Mouse (Mus musculus) embryo, embryonic 10 days (tissue): ENCODE measurements around the gene Gm29776.

Source experiments
- DNase-seq: peaks from one replicate; pipeline ENCODE4 v3.0.0-alpha.2; 2015; ENCODE audit warnings: low spot score

Gm29776 gene

DNA sequence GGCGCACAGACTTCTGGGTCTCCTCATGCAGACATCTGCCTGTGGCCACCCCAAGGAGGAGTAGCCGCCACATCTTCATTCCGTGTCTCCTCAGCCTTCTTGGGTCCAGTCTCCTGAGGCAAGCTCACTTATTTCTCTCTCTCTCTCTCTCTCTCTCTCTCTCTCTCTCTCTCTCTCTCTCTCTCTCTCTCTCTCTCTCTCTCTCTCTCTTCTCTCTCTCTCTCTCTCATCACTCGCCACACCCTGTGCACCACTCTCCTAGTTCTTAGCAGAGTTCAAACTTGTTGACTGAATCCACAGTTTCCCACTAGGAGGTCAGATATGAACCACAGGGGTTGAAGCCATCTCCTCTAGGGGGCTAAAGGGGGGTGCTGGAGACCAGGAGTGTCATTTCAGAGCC lies at the start of gene Gm29776:
Gene Gm29776, minus strand, starts transcription at position 101 of the 400 bp plus-strand sequence.
- no peak for DNase-seq

DNA sequence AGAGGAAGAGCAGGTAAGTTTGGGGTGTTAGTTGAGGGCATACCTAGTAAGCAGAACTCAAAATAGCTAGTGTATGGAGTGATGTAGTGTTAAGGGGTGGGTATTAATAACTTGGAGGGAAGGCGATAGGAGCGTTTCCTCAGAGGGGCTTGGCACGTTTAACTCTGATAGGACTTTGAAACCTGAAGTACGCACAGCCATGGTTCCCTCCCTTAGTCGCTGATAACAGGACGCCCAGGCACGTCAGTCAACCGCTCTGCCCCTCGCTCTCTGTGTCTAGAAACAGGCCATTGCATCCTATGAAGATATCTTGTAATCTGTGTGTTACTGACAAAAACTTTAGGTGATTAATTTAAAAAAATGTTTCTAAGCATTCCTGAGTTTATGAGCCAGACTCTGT lies 47.4 kb upstream of the Gm29776 start:
- DNase-seq: no peak

DNA sequence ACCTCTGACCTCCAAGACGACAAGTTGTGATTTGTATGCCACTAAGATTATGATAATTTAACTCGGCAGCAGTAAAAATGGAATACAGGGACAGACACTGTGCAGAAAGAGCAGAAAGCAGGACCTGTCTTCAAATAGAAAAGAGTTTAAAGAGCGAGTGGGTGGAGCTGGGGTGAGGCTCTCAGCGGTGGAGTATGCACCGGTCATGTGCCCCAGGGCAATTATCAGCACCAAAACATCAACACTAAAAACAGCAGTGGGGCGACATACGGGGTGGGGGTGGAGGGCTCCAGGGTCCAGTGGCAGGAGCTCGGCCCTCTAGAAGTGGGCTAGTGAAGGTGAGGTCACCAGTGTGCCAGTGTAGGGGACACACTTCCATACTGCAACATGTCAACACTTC lies 45.8 kb upstream of the Gm29776 start:
- DNase-seq: no peak

DNA sequence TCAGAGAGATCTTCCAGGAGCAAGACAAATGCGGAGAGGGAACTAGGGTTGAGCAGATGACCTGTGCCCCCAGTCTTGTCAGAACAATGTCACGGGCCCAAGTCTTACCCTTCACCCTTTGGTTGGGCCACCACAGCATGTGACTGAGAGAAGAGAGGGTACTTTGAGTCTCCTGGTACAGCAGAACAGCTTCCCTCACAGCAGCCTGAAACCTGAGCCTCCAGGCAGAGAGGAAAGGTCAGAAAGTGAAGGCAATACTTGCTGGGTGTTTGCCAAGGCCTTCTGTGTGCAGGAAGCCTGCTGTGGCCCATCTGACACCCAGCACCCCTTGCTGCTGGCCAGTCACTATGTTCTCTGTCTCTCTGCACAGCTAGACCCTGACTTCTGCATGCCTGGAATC lies 43.7 kb upstream of the Gm29776 start:
- no peak for DNase-seq

DNA sequence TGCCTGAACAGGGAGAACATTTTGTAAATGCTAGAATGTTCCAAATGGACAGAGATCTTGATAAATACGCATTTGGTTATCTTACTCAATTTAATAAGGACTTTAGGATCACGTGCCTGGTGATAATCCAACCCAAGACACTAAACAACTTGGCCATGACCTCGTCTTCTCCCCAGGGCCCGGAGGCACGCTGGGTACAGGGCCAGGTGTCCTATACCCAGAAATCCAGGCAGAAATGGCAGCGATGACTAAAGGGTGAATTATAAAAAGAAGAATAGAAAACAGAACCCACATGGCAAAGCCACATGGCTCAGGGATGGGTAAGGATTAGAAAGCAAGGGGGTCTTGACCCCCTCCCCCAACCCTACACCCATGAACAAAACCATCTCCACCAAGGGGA lies 43.1 kb upstream of the Gm29776 start:
- no peak for DNase-seq

DNA sequence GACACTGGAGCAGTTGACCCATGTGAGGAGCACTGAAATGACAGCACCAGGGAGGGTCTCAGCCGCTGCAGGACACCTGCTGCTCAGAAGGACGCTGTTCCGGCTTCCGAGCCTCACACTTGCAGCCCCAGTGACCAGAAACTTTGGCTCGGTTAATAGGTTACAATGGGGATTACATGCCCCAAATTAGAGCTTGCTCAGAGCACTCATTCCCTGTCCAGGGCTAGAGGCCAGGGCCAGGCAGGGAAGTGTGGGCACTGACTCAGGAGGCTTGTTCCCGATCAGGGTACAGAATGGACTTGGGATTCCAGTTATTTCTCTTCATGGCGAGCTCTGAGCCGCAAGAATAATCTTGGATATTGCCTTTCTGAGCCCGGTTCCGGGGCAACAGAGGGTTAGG lies 39.0 kb upstream of the Gm29776 start:
- DNase-seq: no peak

DNA sequence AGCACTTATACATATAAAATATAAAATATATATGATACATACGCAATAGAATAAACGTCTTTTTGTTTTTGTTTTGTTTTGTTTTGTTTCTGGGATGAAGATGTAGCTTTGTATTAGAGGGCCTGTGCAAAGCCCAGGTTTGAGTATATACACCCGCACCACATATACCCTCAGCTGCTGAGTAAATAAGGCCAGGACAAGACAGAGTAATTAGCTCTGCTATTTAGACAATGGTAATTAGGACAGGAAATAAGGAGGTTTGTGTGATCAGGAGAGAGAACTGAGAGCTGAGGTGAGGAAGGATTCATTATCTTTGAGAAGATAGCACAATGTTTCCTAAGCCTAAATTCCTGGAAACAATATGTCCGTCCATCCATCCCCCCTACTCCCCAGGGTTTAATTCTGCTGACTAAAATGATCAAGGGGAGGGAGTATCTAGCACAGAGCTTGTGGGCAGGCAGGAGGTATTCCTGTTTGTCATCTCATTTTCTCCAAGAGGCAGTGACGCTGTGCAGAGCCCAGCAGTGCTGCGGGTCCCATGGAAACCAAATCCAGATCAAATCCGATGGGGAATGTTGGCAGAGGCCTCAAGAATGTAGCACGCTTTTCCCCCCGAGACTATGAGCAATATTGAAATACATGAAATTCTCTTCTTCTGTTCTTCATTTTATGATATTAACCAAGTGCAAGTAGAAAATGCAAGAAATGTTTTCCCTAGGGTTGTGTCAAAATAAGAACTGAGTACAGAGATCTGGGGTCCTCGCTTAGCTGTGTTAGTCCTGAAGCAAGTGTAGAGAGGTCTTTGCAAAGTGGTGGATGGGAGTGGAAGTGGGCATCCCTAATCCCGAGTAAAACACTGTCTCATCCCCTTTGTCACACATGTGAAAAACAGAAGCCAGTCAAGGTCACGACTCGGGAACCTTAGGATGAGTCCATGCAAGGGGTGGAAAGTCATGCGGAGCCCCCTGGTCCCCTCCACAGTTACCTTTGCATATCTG lies 38.2 kb upstream of the Gm29776 start:
- peak; percentile 40 for DNase-seq

DNA sequence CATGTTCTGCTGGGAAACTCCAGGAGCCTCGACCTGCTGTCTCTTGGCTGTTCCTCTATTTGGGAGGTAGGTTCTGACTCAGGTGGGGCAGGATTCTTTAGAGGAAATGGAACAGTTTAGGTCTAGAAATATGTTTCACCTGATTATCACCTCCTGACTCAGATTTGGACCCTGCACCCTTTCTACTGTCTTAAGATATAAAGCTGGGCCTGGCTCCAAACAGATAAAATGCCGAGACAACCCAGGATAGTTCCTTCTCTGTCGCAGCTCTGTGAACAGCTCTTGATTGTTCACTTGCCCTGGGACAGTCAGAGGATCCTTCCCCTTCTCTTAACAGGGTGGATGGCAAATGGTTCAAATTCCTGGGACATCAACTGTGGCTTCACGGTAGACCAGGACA lies 36.6 kb upstream of the Gm29776 start:
- no peak for DNase-seq

DNA sequence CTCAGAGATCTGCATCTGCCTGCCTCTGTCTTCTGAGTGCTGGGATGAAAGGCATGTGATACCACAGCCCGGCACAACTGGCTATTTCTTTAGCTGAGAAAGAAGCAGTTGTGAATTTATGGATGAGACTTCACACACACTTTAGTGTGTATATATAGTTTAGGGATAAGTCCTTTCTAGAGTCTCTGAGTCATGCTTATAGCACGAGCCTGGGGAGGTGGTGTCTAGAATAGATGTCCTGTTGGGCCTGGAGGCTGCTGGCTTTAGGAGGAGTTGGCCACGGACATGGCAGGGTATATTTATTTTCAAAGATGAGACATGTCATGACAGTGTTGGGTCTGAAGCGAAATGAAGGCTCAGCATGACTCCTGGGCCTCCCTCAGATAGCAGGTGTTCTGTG lies 35.4 kb upstream of the Gm29776 start:
- DNase-seq: no peak

DNA sequence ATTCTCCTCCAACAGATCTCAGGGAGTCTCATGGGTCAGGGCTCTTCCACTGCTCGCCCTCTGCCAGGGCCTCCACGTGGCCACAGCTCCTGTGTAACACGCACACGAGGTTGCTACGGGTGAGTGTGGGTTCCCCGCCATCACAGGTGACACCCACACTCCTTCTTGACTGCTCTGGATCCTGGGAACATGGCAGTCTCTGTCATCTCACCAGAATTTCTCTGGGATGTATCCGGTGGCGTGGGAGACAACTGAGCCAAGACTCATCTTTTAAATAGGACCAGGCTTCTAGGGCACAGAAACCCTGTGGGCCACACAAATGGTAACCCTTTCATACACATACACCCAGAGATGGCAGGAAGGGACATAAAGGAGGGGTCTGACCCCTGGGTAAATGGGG lies 33.6 kb upstream of the Gm29776 start:
- no peak for DNase-seq

DNA sequence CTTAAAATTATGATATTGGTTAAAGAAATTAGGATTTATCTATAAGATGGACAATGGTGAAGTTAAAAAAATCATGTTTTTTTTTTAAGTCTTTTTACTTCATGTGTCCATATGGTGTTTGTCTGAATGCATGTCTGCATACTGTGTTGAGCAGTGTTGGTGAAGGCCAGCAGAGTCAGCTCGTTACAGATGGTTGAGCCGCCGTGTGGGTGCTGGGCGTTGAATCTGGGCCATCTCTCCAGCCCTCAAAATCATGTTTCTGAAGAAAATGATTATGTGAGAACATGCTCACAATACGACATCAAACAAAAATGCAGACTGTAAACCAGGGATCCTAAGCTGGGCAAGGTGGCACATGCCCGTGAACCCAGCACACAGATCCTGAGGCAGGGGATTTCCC lies 31.7 kb upstream of the Gm29776 start:
- DNase-seq: no peak

DNA sequence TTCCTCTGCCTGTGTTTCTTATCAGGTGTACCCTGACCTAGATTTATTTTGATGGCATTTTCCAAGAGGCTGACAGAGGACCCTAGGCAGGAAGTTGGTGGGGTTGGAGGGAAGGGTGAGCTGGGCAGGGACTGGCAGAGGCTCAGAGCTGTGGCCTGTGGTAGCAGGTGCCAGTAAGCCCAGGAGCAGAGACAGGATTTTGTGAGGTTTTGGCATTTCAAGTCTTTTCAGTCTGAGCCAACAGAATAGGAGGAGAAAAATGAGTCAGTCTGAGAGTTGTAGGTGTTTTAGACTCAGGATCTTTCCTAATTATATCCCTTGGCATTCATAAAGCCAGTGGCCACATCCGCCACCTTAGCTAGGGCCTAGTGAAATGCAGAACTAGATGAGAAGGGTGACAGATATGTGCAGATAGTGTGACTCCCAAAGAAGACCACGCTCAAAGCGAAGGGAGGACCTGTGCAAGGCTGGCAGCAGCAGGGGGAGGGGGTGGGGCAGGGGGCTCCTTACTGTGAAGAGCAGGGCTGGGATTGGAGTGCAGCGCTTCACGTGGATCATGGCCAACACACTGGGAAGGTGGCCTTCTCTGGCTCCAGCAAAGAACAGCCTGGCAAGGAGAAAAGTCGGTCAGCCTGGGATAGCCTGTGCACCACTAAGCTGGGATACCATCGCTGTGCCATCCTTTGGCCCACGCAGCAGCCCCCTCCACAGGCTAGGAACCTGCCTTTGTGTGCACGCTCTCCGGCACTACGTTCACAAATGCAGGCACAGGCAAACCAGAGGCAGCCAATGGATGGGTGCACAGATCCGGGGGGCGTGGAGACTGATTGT lies 30.4 kb upstream of the Gm29776 start:
- DNase-seq: no peak

DNA sequence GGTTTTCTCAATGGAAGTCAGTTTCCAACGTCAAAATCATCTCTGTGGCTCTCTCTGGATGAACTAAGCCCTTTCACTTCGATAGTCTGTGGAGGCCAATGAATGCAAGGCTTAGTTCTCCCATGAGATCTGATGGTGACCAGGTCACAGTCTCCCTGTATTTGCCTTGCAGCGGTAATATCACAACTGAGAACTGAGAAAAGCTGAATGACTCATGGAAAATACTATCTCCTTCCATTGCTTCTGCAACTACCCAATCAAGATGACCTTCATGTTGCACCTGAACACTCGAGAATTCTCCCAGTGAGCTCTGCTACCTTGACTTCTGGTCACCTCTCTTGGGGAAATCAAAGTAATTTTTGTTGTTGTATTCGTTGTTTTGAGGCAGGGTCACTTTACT lies 28.9 kb upstream of the Gm29776 start:
- no peak for DNase-seq

DNA sequence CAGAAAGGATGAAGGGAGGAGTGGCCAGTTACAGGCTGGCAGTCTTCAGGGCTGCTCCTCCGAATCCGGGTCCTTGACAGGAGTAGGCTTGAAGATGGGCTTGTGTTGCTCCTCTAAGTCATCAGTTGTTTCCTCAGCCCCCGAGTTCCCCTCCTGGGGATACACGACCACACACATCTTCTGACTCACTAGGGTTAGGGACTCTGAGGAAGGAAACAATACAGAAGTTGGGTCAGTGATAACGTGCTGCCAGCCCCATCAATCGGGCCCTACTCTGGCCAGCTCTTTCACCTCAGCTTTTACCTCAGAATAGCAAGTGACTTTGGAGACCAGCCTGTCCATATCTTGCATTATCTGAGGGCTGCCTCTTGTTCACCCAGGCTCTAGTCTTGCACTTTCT lies 25.4 kb upstream of the Gm29776 start:
- DNase-seq: no peak

DNA sequence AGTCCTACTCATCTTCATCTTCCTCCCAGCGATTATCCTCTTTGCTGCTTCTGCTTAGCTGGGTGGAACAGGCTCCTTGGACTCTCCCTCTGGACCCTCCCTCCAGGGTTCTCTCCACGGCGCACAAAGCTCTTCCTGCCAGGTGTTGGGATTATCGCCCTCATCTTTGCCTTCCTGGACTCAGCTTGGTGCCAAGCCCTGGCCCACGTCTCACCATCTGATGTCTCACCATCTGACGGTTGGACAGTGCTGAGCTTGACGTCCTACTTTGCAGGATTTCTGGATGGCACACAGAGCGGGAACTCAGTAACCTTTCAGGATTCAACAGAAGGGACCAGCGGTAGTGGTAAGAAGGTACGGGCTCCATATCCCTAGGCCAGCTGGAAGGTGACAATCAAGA lies 23.1 kb upstream of the Gm29776 start:
- no peak for DNase-seq

DNA sequence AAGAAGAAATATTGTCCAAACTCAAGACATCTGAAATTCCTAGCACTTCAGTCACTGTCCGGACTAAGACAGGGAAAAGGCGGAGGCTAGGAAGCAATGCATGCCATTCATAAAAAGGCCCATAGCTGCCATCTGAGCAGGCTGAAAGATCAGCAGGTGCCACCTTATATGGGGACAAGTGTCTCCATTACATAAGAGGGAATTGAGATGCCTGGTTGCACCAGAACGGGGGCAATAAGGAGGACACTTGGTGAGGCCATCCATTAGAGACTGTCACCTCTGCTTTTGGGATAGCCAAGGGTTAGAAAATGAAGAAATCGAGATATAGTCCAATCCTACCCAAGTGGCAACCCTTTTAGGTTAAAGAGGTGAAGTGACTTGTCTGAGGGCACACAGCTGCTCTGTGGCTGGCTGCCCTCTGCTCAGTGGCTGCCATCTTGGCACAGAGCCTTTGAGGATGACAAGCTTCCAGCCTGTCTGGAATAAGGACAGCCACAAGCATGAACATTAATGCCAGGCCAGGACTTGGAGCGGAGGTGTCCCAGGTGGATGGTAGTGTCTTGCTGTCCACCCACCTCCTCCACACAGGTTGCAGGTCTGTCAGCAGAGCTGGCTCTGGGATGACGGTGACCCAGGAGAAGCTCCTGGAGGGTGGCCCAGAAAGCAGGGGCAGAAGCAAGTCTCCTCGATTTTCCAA lies 22.2 kb upstream of the Gm29776 start:
- no peak for DNase-seq

DNA sequence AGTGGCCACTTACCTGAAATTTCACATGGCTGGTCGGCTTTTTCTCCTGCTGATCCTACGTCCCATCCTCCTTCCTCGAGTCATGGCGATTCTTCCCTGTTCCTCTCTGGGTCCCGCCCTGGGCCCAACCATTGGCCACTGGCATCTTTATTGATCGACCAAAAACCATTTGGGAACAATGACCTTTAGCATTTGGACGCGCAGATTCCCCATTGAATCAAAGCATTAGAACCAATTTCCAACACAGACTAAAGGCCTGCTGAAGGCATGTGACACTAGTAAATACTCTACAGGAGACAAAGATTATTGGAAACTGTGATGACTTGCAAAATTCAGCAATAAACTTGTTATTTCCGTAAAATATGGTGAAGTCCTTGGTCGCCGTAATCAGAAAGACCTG lies 21.4 kb upstream of the Gm29776 start:
- no peak for DNase-seq

DNA sequence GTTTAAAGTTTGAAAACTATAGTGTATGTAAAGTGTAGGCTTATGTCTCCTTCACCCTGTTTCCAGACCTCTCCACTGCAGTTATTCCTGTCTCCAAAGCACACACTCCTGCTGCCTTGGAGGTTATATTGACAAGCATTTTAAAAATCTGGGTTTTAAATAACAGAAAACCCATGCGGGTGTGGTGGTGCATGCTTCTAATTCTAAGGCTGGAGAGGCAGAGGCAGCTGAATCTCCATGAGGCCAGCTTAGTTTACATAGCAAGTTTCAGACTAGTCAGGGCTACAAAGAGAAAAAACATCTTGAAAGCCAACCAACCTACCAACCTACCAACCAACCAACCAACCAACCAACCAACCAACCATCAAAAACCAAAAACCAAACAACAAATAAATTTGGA lies 16.8 kb upstream of the Gm29776 start:
- DNase-seq: no peak

DNA sequence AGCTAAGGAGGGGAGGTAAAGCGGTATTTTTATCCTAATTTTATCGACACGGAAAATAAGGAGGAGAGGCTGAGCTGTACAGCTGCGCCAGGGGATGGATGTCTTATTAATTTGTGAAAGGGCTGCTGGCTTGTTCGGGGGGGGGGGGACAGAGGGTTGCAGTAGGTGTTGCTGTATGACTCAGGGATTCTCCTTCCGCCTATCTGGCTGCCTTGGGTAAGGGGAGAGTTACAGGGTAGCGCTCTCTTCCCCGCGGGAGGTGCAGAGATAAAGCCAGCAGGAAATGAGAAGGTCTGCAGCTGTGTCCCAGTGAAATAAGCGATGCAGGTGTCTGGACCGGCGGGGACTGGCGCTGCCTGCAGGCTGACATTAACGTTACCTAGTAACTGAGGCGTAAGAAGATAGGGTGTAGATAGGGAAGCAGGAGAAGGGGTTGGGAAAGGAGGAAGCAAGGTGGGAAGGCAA lies 16.0 kb upstream of the Gm29776 start:
- no peak for DNase-seq

DNA sequence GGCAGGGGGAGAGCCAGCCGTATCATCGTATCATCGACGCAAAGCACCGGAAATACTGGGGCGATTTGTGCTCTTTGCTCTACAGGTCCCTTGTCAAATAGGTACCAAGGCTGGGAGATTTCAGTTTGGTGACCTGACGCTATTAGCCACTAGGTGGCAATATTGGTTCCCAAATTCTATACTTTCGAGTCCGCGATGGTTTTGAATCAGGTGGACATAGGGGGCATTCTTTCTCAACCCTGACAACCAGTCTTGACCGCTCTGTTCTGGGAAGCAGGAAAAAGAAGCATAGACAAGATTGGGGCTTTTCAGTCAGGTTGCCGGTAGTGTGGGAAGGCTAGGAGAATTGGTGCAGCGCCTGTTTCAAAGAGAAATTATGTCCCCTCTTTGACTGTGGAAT lies 15.5 kb upstream of the Gm29776 start:
- DNase-seq: peak; percentile 87

DNA sequence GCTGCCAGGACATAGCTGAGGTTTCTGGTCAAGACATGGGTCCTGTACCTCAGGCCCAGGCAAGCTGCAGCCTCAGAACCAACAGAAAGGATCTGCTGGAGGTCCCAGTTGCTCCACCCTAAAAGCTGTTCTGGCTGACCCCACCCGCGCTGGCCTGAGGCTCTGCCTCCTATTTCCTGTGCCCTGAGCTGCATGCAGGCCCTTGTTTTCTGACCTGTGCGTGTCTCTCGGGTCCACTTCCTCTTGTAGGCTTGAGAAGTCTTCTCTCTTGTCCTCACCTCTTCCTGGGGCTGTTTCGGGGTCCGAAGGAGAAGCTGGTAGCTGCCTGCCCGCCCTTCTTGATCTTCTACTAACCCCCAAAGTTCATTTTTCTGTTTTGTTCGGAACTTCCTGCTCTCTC lies 14.2 kb upstream of the Gm29776 start:
- no peak for DNase-seq

DNA sequence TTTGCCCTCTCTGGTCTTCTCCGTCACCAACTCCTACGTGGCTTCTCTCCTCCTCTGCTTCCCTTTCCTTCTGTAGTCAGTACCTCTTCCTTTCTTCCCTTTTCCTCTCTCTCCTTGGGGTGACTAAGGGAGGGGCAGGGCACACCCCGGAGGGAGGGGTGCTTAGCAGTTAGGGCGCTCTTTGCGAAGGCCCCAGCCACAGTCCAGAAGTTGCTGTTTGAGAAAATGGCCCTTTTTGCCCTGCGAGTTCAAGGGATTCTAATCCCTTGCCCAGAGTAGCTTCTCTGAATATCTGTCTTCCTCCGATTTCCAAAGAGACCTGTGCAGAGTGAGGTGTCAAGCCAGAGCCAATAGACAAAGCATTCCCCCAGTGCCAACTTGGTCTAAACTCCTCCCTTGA lies 13.4 kb upstream of the Gm29776 start, which contains the start of gene Cebpe:
Gene Cebpe, minus strand, starts transcription at position 101 of the 400 bp plus-strand sequence.
- DNase-seq: no peak
